Mouse (Mus musculus) layer of hippocampus, adult 9-10 months (tissue): Measurements from ENCODE around the gene Nyap2.

ENCODE experiments used
- DNase-seq: peaks from one replicate; pipeline ENCODE4 v3.0.0; 2022; ENCODE audit warnings: low spot score

The Nyap2 gene

DNA sequence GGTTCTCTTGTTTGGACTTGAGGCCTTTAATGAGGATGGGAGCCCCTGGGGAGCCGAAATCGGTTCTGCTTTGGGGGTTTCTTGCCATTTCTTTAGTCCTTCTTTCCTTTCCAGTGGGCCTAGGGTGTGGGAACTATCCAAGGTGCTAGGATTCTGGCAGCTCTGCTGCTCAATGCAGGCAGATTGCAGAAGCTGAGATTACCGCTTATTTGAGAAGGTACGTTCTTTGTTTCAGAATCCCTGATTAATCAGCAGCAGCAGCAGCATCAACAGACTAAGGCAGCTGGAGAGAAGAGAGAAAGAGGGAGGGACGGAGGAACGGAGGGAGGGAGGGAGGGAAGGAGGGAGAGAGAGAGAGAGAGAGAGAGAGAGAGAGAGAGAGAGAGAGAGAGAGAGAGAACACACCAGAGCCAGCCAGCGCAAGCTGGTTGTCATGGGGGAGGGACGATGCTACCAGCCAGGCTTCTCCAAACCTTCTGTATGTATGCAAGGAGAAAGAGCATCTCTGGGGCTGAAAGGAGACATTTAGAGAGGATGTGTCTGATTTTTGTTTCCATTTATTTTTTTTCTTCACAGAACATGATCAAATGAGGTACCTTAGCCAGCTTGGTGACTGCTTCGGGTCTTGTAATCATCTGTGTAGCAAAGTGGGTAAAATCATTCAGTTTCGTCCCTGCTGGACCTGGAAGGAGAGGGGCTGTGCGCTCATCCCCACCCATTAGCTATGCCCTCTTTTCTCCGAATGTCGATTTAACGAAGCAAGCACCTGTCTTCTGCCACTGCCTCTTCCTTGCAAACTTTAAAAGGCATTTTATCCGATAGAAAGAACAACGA is at the start of gene Nyap2:
Gene Nyap2, plus strand, starts transcription at position 120 of the 834 bp plus-strand sequence.
- no peak for DNase-seq

DNA sequence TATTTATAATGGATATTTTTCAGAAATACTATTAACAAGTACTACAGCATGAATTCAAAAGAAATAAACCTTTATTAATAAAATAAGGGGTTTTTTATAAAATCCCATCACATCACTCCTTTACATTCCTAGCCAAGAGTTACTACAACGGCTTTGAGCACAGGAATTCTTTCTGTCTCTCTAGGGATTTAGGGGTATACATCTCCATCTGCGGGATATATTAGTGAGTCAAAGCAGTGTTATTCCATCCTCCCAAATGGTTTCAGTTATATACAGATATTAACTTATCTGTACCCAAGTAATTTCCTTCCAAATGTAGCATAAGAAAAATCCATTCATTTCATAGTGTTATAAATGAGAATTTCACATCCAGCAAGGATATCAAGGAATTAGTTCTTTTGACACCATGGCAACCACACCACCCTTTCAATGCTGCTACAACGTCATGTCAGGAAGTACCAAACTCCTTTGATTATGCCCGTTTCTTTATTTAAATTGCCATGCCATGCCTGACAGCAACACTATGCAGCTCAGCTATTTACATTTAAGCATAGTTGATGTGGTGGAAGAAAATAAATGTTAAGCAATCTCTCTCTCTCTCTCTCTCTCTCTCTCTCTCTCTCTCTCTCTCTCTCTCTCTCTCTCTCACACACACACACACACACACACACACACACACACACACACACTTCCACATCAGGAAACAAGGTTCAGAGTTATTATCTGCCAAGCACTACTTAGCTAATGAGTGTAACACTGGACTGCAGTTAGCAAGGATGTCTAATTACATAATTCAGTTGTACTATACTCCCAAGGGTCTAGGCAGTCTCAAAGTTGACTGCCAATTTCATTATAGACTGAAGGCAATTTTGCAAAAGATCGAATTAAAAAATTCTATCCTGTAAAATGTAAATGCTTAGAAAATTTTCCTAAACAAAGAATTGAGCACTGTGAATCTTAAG is 33.6 kb upstream of the Nyap2 start:
- no peak for DNase-seq

DNA sequence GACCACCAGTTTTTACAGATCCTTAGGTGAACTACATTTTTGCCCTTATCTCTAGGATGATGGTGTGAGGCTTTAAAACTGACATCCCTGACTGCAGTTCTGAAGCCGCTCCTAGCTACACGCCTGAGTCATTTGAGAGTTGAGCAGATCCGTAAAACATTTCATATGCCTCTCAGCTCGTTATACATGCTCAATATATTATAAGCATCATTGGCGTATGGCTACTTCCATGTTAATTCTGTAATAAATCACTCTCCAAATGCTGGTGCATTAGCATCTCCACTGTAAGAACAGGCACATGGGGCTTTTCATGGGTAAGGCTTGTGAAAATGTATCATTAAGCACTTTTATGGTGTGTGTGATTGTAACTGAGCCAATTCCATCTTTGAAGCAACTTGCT is 18.4 kb upstream of the Nyap2 start:
- DNase-seq, result no peak

DNA sequence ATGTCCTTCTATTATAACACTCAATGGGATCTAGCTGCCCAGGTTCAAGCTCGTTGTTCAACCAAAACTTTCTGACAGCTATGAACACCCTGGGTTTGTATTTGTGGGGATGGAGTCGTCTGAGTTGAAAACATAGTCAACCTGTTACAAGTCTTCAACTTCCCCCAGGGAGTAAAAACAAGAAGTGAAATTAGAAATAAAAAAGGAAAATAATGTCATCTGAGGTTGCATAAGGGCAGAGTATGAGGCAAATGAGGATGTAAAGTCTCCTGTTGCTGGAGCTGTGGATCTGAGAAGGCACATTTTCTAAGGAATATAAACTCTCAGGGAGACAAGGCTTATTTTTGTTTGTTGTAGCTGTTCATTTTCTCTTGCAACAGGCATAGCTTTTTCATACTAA is 17.9 kb upstream of the Nyap2 start:
- no peak for DNase-seq

DNA sequence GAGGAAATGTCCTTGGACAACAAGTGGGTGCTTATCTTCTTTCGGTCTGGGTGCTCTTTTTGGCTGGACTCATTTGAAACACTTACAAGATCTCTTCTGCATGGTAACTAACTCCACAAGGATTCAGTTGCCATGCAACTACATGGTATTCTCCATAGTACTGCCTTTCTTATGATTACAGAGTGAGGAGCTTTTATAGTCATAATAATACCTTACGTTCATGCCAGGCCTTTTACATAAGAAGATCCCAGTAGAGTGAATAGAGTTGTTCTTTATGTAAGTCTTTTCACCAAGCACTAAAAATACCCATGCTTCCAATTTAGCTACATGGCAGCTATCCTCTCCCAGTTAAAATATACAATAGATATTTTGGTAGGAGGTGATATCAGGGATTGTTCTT is 13.9 kb upstream of the Nyap2 start:
- DNase-seq, result no peak

DNA sequence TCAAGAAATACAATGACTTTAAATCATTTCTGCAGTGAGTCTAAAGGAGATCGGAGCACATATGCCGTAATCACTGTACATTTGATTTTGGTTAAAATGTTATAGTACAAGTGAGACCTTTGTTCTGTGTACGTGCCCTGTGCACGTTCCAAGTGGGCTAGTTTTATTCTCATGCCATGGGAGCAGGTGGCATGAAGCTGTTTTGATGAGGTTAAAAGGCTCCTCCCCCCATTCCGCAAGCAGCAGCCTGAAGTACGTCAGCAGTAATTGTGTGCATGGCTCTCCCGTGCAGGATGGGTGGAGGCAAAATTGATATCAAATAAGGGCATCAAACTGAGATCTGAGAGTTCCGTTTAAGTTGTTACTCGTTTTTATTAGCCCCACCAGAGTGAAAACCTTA is 491 bp upstream of the Nyap2 start:
- no peak for DNase-seq

DNA sequence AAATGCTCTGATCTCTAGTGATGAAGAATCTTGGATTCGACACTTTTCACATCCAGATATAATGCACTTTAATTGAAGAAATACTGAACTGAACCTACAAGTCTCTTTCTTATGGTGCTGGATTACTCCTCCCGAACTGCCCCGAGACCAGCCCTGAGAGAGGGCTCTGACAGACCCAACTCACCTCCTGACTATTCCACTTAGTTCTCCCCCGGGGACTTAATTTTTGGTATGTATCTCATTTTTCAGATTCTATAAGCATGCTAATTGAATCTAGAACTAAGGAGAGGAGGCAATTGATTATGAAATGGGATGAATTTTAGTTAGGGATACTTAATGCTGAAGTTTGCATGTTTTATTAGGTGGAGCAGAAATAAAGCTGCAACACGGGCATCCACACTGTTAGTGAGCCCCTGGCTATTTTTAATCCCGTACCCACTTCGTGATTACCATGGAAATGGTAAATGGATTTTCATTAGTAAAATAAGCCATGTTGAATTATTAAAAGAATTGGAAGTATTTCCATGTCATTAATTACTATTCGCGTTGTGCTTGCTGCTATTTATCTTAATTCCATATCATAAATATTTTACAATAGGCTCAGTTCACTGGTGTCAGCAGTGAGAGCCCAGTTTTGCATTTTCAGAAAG is 1.0 kb downstream of the Nyap2 start:
- DNase-seq, result no peak

DNA sequence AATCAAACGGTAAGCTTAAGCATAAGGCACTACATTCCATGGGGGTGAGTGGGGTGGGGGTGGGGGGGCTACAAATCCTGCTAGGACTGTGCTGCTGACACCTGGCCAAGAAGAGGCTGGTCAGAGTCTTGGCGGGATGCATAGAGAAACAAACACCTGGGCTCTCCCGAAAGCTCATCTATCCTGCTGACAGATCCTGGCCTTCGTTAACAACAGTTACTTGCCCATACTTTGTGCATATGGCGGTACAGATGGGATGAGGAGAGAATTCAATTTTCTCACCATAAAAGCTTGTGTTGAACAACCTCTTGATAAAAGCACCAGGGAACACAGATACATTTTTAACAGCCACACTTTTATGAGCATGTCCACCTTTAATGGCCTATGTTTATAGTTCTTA is 10.7 kb downstream of the Nyap2 start:
- no peak for DNase-seq

DNA sequence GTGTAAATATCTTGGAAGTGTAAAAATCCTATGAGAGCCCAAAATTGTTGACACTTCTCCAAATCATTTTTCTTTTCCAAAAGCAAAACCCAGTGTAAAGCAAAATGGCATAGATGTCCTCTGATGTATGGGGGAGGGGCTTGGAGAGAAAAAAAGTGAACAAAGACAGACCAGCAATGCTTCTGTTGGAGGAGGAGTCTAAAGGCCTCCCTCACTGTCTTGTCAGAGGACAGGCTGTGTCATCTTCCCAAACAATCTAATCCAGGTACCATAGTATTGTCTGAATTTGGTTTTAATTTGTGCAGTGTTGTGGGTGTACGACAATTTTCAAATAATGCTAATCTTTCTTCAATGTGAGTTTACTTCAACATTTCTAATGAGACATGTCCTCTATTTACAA is 13.7 kb downstream of the Nyap2 start:
- no peak for DNase-seq

DNA sequence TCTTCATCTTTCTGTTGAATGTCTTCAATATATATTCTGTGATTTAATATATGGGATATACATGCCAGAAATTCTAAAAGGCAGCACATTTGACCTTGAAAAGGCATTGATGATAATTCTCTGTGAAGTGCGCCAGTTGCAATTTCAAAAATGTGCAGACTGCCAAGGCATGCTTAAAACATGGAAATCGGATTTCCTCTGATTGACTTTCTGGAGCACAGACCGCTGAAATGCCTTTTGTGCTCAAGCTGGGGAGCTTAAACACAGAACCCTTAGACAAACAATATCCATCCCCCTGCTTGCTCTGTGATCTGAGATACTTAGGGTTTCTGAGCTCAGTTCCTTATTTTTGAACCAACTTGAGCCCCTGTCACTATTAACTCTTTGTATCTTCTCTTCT is 14.2 kb downstream of the Nyap2 start:
- no peak for DNase-seq

DNA sequence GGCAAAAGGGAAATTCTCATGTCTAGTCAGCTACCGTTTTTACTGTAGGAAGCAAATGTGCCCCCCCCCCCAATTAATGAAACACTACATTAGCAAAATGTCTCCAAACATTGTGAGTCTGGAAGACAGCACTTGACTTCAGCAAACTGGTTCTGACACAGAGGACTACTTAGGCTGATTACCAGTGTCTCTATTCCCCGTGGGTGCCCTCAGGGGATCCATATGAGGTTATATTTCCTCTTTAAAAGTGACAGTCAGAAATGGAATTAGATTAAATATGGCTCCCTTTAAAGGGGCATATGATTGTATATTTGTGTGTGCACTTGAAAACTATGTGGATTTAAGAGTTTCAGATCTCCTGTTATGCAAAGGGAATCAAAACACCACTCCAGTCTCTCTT is 15.3 kb downstream of the Nyap2 start:
- DNase-seq, result no peak

DNA sequence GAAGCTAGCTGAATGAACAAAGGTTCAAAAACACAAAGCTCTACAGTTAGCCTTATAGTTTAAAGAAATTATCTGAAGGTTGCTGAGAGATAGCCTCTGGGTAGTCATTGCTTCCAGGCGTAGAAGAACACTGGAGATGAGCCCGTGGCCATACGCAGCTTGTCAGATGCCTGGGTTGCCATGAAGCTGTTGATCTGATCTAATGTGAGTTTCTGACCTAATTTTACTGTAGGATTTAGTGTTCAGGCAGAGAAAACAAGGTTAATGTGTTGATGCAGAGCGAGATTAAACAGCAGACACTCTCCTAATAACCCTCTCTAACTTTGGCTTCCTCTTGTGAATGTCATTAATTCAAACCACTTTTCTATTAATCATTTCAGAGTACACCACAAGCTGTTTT is 16.1 kb downstream of the Nyap2 start:
- DNase-seq, result no peak

DNA sequence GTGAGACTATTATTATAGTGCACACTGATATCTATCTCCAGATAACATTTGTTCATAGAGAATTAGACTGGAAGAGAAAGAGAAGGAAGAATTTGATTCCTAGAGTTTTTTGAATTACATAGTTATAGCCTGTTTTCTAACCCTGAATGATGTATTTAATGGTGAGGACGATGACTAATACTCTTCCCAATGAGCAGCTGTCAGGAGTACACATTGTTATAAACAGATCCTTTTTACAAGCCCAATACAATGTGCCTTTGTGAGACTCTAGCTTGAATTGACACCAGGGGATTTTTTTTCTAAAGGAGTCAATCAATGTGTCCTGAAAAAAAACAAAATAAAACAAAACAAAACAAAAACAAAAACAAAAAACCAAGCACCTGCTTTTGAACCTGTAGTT is 22.2 kb downstream of the Nyap2 start:
- peak; percentile 22 for DNase-seq

DNA sequence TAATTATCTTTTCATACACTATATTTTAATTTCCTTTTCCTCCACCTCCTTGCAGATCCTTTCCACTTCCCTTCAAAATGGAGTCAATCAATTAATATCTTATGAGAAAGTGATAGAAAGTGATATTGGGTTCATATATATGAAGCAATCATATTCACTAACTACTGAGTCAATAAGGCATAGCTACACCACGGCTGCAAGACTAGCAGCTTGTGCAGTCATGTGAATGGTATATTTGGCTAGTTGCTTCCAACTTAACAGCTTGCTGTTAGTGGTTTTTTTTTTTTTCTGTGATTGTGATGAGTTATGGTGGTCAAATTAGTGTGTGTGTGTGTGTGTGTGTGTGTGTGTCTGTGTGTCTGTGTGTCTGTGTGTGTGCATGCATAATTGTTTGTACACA is 25.0 kb downstream of the Nyap2 start:
- DNase-seq, result no peak

DNA sequence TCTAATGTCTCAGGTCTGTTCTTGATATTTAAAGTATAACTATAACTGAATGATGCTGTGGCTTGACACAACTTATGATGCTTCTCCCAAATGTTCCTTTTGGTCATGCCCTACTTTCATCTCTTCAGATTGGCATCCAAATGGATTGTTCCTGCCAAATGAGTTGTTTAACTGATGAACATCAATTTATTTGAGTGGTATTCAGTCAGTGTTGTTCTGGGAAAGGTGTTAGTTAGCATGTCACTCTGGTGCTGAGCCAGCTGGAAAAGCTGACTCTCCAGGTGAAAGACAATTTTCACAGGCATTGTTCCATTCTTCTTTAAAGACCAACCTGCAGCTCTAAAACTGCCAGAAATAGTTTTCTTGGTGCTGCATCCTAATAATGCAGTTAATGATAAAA is 43.0 kb downstream of the Nyap2 start:
- DNase-seq, result no peak

DNA sequence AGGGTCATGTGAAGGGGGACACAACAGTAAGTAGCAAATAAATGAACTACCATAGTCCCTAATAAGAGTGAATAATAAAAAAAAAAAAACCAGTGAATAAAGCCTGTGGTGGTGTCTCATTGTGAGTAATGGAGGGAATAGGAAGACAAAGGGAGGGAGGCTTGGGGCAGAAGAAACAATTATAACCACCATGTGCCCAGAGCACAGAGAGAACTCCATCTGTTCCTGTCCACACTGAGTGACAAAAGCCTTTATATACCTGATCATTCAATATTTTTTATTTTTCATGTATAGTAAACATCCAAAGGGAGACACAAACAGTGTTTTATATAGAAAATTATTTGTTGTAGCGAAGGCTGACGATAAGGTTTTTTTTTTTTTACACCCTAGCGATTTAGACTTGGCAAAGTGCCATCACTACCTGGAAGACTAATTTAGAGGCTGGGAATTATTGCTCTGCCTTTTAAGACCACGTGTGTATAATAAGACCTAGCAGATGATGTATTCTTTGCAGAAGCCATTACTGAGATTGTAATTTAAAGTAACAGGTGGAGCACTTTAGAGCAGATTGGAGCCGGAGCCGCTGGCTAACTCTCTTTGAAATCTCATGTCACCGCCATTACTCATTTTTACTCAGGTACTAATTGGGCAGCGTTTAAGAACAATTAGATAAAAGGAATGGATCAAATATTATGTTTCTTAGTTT is 55.4 kb downstream of the Nyap2 start:
- DNase-seq, result no peak

DNA sequence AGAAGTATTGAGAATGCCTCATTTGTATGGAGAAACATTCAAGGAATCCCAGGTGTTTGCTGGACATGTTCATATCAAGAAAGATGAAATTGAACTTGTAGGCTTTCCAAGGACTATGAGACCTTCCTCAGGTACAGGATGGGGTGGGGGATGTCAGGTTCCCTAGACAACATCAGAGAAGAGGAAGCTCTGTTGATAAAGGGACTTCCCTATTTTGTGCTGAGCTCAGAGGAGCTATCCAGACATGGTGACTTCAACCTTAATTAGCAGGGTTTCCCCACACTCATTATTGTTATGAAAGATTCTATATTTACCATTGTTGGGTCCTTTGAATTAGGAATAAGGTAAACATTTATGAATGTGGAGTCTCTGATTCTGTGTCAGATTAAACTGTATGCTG is 67.1 kb downstream of the Nyap2 start:
- DNase-seq, result no peak

DNA sequence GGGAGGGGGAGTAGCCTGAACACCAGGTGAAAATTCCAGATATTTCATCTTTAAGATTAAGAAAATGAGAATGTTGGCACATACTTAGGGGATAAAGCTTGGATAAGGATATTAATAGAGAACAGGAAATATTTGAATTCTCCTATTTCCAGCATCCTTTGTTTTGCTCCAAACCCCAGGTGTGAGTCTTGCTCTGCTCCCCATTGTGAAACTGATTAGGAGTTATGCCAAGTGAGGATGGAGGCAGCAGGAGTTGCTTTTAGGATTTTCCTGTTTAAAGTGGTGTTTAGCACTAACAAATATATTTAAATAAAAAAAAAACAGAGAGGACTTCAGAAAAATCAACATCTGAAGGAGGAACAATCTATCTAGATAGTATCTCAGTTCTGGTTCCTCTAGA is 68.8 kb downstream of the Nyap2 start:
- no peak for DNase-seq

DNA sequence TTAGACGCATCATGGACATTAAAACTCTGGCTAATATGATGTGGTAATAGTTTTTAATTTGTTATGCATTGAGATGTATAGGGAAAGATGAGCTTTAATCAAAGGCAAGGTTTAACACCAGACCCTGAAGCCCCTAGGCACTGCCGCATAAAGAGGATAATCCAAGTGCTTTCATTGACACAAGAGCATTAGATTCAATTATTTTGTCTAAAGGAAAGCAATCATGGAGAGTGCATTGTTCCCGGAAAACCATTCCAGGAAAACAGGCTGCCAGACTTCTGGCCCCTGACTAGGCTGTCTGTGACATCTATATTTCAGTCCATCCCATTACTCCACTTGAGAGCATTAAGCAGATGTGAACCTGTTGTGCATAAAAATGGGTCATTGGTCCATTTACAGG is 92.5 kb downstream of the Nyap2 start:
- DNase-seq, result no peak

DNA sequence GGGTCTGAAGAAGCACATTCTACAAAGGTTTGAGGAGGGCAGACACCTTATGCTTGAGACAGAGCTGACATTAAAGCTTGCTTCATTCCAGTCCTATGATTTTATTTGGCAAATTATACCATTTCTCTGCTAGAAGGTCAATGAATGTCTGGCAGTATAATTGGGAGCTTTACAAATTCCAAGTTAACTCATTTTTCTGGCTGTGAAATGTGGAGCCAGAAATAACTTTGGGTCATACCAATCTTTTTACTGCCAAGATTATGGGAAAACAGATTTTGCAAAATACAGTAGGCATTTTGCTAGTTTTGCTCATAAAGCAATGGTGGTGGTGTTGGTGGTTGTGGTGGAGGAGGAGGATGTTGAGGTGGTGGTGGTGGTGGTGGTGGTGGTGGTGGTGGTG is 96.0 kb downstream of the Nyap2 start:
- no peak for DNase-seq

DNA sequence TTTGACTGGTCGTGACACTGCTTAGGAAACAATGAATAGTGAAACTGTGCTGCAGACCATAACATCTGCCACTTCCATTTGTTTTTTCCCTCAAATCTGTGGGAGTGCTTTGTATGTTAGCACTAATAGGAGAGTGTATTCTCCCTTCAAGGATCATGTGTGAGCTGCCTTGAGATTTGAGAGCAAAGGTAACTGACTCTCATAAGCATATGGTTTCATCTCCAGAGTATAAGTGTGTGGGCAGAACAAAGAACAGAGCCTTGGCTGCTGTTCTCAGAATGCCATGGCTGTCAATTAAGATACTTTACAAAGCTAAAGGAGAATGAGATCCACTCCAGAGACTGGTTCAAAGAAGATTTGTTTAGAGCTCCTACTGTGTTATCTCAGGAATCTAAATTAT is 96.6 kb downstream of the Nyap2 start:
- DNase-seq, result no peak

DNA sequence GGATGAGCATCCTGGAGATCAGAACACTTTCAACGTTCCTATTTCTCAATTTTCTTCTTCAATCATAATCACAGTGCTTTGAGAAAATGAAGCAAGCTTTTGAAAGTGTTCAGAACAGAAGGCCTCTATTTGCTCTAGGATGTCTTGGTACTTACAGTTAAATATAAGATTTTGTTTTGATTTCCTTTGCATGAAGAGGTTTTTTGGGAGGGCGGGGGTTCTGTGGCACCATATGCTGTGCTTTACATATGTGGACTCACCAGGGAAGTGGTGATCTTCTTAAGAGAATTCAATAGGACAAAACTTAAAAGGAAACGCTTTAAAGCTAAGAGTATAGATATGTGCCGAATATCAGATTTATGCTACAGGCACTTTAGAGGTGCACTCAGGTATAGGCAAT is 103.0 kb downstream of the Nyap2 start:
- no peak for DNase-seq
